Mouse (Mus musculus): ENCODE measurements around the gene Ppp2r5e. TPM values are rescaled to one million over a fixed set of nuclear protein-coding genes. Genes with fewer than 3 reads are reported as not detected.
"Not testable (repeated sequence)": the region's sequence is repeated elsewhere in the genome, so short reads cannot be mapped to it uniquely, and the experiment has no call there.

Ppp2r5e gene
- polyA plus RNA-seq, 1 experiment = 23.5 TPM

- DNase-seq (ENCODE audit: low spot score) = not testable (repeated sequence)
Measured at GRCm38 (mm10) chr12:75492148-75492547, 103.9 kb downstream of the Ppp2r5e start.

GRCm38 (mm10) chr12:75487500-75487899 lies 108.5 kb downstream of the Ppp2r5e start:
- DNase-seq (ENCODE audit: low spot score) = no peak

- no peak for DNase-seq (ENCODE audit: low spot score)
Measured at GRCm38 (mm10) chr12:75486568-75487286, 109.3 kb downstream of the Ppp2r5e start.

- no peak for DNase-seq (ENCODE audit: low spot score)
Measured at GRCm38 (mm10) chr12:75482781-75483180, 113.3 kb downstream of the Ppp2r5e start.

- DNase-seq (ENCODE audit: low spot score) = no peak
Measured at GRCm38 (mm10) chr12:75482015-75482414, 114.0 kb downstream of the Ppp2r5e start.

- DNase-seq (ENCODE audit: low spot score) = no peak
Measured at GRCm38 (mm10) chr12:75480031-75480430, 116.0 kb downstream of the Ppp2r5e start.

- DNase-seq (ENCODE audit: low spot score) = no peak
Measured at GRCm38 (mm10) chr12:75479375-75479898, 116.6 kb downstream of the Ppp2r5e start.

GRCm38 (mm10) chr12:75478596-75478995 lies 117.4 kb downstream of the Ppp2r5e start:
- no peak for DNase-seq (ENCODE audit: low spot score)

- DNase-seq (ENCODE audit: low spot score) = no peak
Measured at GRCm38 (mm10) chr12:75478117-75478516, 117.9 kb downstream of the Ppp2r5e start.

GRCm38 (mm10) chr12:75473021-75473420 lies 123.0 kb downstream of the Ppp2r5e start:
- DNase-seq (ENCODE audit: low spot score) = no peak

GRCm38 (mm10) chr12:75472107-75472506 lies 123.9 kb downstream of the Ppp2r5e start:
- no peak for DNase-seq (ENCODE audit: low spot score)

- no peak for DNase-seq (ENCODE audit: low spot score)
Measured at GRCm38 (mm10) chr12:75467814-75468213, 128.2 kb downstream of the Ppp2r5e start.

GRCm38 (mm10) chr12:75467127-75467526 lies 128.9 kb downstream of the Ppp2r5e start:
- no peak for DNase-seq (ENCODE audit: low spot score)

GRCm38 (mm10) chr12:75466206-75466605 lies 129.8 kb downstream of the Ppp2r5e start:
- no peak for DNase-seq (ENCODE audit: low spot score)

GRCm38 (mm10) chr12:75464016-75464769 lies 131.9 kb downstream of the Ppp2r5e start:
- DNase-seq (ENCODE audit: low spot score) = no peak

GRCm38 (mm10) chr12:75460561-75460960 lies 135.5 kb downstream of the Ppp2r5e start:
- DNase-seq (ENCODE audit: low spot score) = no peak

GRCm38 (mm10) chr12:75459656-75460055 lies 136.4 kb downstream of the Ppp2r5e start:
- no peak for DNase-seq (ENCODE audit: low spot score)

GRCm38 (mm10) chr12:75453441-75453840 lies 142.6 kb downstream of the Ppp2r5e start:
- DNase-seq (ENCODE audit: low spot score) = no peak

GRCm38 (mm10) chr12:75453027-75453426 lies 143.0 kb downstream of the Ppp2r5e start:
- DNase-seq (ENCODE audit: low spot score) = no peak

- DNase-seq (ENCODE audit: low spot score) = no peak
Measured at GRCm38 (mm10) chr12:75450592-75450991, 145.5 kb downstream of the Ppp2r5e start.

GRCm38 (mm10) chr12:75450011-75450410 lies 146.0 kb downstream of the Ppp2r5e start:
- no peak for DNase-seq (ENCODE audit: low spot score)

GRCm38 (mm10) chr12:75449475-75449966 lies 146.5 kb downstream of the Ppp2r5e start:
- no peak for DNase-seq (ENCODE audit: low spot score)

GRCm38 (mm10) chr12:75448921-75449320 lies 147.1 kb downstream of the Ppp2r5e start:
- DNase-seq (ENCODE audit: low spot score) = no peak

All from urinary bladder, adult 2 months (tissue).